Mouse (Mus musculus): ENCODE measurements around the gene Relb.

The Relb gene

GRCm38 (mm10) chr7:19629361-19629734 is at the start of gene Relb:
Gene Relb (minus strand): TSS chr7:19629438.
- peak; percentile 89 to 94 for DNase-seq (ENCODE audit: low spot score in 2 of 2)

DNA sequence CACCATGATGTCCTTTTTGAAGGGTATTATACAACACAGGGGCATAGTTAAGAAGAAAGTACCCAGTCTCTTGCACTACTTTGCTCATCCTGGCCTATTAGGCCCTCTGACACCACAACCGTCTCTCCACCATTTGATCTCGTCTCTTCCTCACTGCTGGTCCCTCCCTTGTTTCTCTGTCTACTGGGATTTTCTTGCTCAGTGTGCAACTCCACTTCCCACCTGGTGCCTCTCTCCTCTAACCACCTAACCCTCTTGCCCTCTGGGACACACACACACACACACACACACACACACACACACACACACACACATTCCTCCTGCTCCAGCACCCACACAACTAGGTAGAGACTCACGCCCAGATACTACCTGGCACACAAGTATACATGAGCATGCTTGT is 49.7 kb upstream of the Relb start:
- no peak for DNase-seq (ENCODE audit: low spot score in 2 of 2)

DNA sequence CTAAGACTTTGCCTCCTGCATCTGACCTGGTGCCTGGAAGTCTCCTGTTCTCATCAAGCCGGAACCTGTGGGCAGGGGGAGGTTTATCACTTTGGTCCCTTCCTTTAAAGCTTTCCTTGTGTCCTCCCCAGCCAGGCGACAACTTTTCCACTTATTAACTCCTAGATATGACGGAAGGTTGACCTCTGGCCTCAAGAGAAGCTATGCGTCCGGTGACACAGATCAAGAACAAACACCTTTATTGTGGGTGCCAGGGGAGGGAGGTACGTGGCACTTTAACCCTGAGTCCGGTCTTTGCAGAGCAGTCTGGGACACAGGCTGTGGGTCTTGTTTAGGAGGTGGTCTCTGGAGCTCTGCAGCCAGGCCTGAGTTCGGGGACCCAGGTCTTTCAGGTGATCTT is 48.6 kb upstream of the Relb start, which contains the start of gene Apoc2:
Apoc2 (minus strand) TSS at position 70 of the 400 bp plus-strand sequence.
- no peak for DNase-seq (ENCODE audit: low spot score in 2 of 2)

DNA sequence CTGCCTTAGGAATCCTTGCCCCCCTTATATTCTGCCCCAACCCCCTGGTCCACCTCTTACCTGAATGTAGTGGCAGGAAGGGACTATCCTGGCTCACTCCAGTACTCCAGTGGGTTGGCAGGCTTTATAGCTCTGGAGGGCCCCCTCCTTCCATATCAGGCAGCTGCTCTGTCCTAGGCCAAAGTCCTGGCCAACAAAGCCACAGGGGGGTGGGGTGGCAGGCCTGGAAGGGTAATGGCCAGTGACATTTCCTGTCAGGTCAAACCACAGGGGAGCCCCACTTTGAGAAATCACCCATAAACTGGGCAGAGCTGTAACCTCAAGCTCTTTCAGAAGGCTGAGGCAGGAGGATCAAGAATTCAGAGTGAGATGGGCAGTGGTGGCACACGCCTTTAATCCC is 47.4 kb upstream of the Relb start:
- no peak for DNase-seq (ENCODE audit: low spot score in 2 of 2)

DNA sequence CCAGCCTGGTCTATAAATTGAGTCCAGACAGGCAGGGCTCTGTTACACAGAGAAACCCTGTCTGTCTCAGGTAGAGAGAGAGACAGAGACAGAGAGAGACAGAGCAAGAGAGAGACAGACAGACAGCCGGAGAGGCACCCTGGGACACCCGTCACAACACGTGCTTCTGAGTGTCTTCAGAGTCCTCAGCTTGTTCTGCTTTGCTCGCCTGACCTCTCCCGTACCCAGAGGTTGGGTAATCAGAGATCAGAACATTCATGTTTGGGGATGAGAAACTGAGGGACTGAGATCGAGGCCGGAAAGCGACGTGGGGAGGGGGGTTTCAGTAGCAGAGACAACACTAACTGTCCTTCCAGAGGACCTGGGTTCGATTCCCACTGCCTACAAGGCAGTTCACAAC is 46.6 kb upstream of the Relb start:
- no peak for DNase-seq (ENCODE audit: low spot score in 2 of 2)

GRCm38 (mm10) chr7:19673083-19673699 is 44.0 kb upstream of the Relb start:
- no peak for DNase-seq (ENCODE audit: low spot score in 2 of 2)

GRCm38 (mm10) chr7:19671511-19671910 is 42.3 kb upstream of the Relb start:
- no peak for DNase-seq (ENCODE audit: low spot score in 2 of 2)

GRCm38 (mm10) chr7:19668947-19669721 is 39.9 kb upstream of the Relb start:
- DNase-seq (ENCODE audit: low spot score in 2 of 2), result peak; percentile 89 to 96

GRCm38 (mm10) chr7:19667434-19667833 is 38.2 kb upstream of the Relb start:
- no peak for DNase-seq (ENCODE audit: low spot score in 2 of 2)

GRCm38 (mm10) chr7:19666750-19667149 is 37.5 kb upstream of the Relb start:
- DNase-seq (ENCODE audit: low spot score in 2 of 2), result no peak

GRCm38 (mm10) chr7:19664955-19665841 is 36.0 kb upstream of the Relb start, which contains the start of gene Clptm1:
Gene Clptm1 (minus strand): TSS chr7:19665033.
- DNase-seq (ENCODE audit: low spot score in 2 of 2), result peak; percentile 97 to 99

GRCm38 (mm10) chr7:19664455-19664954 is 35.3 kb upstream of the Relb start:
- DNase-seq (ENCODE audit: low spot score in 2 of 2), result no peak

- DNase-seq (ENCODE audit: low spot score in 2 of 2), result no peak
Measured at GRCm38 (mm10) chr7:19663940-19664339, 34.7 kb upstream of the Relb start.

- DNase-seq (ENCODE audit: low spot score in 2 of 2), result no peak
Measured at GRCm38 (mm10) chr7:19652614-19653013, 23.4 kb upstream of the Relb start.

DNA sequence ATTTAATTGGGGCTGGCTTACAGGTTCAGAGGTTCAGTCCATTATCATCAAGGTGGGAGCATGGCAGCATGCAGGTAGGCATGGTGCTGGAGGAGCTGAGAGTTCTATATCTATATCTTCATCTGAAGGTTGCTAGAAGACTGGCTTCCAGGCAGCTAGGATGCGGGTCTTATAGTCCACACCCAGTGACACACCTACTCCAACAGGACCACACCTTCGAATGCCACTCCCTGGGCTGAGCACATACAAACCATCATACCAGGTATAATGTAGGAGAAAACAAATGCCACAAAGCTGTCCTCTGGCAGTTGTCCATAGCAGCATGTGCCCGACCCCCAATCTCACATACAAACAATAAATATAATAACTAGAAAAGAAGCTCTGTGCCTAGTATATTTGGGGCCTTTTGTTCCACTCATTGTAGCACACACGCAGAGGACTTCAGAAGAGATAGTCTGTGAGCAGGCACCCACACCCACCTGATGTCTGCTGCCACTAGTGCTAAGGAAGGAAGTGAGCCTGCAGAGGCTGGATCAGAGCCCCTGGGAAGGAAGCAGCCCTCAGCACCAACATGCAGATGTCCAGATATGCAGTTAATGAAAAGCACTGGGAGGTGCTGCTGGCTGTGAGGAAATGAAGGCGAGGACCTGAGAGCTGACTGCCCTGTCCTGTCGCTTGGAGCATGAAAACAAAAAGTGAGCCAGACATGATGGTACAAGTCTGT is 22.0 kb upstream of the Relb start:
- no peak for DNase-seq (ENCODE audit: low spot score in 2 of 2)

- no peak for DNase-seq (ENCODE audit: low spot score in 2 of 2)
Measured at GRCm38 (mm10) chr7:19641223-19641622, 12.0 kb upstream of the Relb start.

DNA sequence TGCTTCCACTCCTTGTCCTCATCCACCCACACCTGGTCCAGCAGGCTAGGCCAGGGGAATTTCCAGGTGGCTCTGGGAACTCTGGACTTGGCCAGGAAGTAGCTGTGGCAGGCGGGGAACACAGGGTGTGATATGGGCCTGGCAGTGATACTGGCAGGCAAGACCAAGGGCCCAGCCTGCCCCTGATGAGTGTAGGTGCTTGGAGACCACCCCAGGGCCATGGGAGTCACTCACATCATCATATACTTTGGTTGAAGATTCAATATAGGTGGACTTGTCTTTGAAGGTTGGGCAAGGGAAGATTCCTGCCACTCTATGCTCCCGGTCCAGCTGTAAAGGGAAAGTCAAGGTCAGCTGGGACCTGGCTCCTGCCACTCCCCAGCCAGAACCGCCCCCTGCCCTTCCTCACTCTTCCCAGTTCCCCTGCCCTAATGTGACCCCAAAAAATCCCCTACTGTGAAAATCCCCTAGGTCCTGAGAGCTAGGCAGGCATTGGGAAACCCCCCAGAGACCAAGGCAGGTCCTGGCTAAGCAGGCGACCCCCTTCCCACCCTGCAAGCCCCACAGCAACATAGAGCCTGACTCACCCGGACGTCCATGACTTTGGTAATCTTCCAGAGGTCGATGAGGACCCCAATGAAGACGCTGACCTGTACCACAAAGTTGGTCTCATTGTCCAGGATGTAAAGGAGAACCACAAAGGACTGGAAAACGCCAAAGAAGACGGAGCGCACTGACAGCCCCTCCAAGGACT is 6.0 kb upstream of the Relb start:
- no peak for DNase-seq (ENCODE audit: low spot score in 2 of 2)

DNA sequence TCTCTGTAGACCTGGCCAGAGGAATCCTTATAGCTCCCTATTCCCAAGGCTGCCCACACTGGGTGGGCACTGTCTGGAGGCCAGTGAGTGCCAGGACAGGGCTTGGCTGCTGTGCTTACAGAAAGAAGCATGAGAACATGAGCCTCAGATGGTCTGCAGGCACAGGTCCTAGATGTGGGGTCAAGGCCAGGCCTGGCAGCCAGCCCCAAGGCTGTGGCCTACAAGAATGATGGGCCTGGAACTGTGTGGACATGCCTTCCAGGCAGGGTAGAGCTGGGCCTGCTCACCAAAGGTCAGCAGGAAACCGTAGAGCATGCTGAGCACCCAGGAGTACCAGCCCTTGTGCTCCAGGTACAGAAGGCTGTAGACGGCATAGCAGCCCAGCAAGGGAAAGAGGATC is 5.4 kb upstream of the Relb start:
- no peak for DNase-seq (ENCODE audit: low spot score in 2 of 2)

- DNase-seq (ENCODE audit: low spot score in 2 of 2), result no peak
Measured at GRCm38 (mm10) chr7:19633855-19634254, 4.6 kb upstream of the Relb start.

DNA sequence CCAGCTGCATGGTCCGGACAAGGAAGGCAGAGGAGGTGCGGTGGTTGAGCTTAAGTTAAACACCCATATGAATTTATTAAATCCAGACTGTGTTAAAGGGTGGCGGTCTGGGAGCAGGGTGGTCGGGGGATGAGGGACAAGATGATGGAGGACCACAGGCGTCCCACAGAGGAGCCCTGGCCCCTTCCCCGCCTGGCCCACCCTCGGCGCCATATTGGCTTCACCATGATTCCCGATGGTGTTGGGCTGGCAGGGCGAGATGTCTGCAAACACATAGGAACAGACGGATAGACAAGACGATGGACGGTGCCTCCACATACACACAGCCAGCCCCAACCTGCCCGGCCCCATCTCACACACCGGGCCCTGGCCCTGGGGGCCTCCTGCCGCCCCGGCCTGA is 4.0 kb upstream of the Relb start:
- no peak for DNase-seq (ENCODE audit: low spot score in 2 of 2)

GRCm38 (mm10) chr7:19632720-19633119 is 3.5 kb upstream of the Relb start:
- no peak for DNase-seq (ENCODE audit: low spot score in 2 of 2)

Data from spleen, postnatal 4 days (tissue).